Mouse (Mus musculus) retina, postnatal 7 days (tissue): ENCODE data around the gene Ints7.

Experiments
- DNase-seq: peaks from one replicate; pipeline ENCODE4 v3.0.0-alpha.2; 2012; ENCODE audit warnings: low read depth, low spot score

The Ints7 gene

DNA sequence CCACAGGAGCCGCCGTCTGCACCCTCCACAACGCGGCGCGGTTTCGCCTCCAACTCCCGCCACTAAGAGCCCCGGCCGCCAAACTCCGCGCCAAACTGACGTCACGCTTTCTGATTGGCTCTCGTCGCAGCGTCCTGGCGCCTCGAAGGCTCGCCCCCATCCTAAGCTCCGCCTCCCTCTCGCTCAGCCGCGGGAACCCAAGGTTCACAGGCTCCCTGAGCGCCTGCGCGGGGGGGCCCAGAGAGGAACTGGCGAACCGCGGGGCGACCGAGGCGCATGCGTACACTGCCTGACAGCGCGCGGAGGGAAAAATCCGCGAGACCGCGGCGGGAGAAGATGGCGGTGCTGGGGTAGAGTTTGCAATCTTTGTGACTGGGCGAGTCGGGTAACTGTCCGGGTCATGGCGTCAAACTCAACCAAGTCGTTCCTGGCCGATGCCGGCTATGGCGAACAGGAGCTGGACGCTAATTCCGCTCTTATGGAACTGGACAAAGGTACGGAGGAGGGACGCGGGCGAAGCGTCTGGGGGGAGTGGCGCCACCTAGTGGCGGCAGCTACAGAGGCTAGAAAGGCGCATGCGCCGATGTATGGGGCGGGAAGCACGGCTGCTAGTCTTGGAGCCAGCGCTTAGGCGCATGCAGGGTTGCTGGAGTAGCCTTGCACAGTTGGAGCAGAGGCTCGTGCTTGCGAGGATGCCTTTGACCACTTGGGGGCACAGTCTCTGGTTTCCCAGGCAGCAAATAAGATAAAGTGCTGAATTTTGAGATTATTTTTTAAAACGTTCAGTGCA lies at the start of gene Ints7, which contains the start of gene Dtl:
Ints7 (plus strand) TSS at position 179 of the 790 bp plus-strand sequence.
Dtl (minus strand) TSS at position 87 of the 790 bp plus-strand sequence.
- DNase-seq: peak; percentile 100

DNA sequence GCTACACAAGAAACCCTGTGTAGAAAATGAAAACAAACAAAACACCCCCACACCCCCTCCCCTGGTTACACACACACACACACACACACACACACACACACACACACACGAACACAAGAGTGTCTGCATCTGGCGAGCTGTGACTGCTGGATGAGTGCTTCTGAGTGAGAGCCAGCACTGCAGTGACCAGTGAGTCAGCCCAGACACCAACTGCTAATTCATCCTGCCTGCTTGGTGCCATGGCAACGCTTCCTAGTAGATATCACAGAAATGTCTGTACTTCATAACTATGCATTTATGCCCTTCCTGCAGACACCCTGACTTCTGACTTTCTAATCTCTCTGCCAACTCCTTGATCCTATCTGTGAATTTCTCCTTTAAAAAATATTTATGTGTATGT lies 48.3 kb upstream of the Ints7 start:
- DNase-seq: no peak

DNA sequence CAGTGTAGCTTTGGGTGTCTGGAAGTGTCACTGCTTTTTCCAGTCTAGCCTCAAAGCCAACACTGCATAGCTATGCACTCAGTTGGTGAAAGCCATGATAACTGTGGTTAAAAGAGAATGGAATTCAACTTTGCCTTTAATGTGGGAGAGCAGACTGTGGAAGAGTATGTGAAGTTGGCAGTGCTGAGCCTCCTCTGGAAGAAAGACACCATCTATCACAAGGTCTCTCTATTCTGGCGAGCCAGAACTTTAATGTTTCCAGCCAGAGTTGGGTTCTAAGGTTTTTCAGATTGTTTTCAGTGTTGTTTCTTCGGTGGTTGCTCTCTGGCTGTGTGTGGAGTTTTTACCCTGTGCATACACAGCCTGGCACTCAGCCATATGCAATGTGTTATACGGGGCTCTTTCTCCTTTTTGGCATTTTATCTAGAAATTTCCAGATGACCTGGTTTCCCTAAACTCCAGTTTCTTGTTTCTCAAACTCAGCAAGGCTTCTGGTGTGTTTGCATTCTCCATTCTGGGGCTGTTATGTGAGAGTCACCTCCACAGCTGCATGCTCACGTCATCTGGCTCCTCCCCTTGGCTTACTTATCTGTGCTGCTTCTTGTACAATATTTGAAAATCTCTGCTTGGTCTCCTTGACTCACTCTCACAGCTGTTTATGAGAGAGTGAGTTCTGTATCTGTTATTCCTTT lies 47.4 kb upstream of the Ints7 start:
- no peak for DNase-seq

DNA sequence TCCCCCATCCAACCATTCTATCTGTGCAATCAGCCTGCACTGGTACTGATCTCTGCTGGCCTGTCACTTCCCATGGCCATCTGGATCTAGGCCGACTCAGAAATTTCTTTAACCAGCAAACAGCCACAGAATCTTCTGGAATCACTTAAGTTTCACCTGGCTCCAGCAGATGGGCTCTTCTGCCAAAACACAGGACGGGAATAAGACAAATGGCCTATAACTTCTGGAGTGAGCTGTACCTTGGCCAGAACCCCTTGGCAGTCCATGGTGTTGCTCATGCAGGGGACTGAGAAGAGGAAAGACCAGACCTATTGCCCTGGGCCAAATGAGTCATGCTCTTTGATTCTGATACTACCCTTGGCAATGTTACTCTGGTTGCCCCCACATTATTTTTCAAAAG lies 46.0 kb upstream of the Ints7 start:
- no peak for DNase-seq

DNA sequence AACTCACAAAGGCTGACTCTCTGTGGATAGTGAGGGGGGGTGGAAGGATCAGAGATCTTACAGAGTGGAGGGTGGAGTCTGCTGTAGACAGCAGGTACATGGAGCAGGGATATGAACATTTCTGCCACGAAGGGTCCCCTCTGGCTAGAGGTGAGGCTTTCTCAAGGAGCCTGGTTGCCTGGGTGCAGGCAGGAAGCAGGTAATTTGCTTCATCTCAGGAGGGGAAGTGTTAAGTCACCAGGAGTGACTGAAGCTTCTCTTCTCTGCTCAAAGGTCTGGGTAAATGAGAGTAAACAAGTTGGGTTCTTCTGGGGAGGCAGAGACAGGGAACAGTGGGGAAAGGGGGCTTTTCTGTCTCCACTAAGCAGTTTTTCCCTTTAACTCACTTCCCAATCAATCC lies 44.4 kb upstream of the Ints7 start:
- DNase-seq: no peak

DNA sequence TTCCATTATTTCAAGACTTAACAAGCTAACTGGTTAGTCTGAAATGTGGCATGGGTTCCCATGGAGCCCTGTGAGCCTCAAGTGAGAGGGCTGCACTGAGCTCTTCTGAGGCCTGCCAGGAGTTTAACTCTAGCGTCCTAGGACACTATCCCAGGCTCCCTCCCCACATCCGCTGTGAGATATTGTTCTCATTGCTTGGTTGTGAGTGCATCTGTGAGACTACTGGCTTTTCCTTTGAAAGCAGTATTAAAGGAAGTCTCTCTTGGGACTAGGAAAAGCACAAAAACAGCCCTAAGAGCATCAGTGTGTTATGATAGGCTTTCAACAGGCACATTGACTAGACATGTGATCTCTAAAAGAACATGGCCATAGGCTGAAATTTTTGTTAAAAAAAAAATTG lies 40.5 kb upstream of the Ints7 start:
- DNase-seq: no peak

DNA sequence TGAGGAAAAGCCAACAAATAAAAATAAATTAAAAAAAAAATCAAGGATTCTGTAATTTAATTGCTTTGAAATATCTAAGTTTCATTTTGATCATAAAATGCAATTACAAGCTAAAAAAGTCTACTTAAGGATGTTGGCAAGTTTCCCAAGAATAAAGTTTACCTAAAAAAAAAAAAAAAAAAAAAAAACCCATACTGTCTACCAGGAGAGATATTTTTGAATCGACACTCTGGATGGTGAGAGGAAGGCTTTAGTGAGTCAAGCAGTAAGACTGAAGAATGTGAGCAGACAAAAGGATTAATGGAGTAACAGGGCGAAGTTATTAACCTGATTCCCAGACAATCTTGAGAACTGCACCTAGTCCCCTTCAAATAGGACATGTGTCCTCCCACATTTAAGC lies 35.1 kb upstream of the Ints7 start:
- no peak for DNase-seq

DNA sequence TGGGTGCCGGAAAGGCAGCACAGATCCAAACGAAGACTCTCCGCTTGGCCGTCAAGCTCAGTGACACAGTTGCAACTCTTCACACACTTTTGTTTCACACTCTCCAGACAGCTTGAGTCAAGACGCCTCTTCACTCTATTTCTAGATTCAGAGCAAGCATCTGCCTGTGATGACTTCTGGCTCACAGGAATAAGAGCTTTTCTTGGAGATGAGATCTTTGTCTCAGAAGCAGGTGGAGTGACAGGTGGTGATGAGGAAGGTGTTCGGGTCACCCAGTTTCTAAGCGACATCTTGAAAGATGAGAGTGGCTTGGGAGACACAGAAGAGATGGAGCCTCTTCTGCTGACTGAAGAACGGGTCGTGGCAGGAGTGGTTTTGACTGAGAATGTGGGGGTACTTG lies 34.4 kb upstream of the Ints7 start:
- no peak for DNase-seq

DNA sequence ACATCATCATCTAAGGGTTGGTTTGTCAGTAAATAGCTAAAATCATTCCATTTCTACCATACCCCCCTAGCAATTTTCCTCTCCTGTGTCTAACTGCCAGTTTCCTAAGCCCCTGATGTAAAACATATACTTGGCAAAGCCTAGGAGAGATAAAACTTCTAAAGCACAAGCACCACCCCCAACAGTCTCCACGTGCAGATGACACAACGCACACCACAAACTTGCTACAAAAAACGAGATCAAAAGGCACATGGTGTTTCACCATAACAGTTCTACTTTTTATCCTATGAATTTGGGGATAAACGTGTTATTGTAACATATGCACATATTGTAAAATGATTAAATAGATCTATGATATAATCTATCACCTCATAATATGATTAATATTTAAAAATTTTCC lies 33.8 kb upstream of the Ints7 start:
- DNase-seq: no peak

DNA sequence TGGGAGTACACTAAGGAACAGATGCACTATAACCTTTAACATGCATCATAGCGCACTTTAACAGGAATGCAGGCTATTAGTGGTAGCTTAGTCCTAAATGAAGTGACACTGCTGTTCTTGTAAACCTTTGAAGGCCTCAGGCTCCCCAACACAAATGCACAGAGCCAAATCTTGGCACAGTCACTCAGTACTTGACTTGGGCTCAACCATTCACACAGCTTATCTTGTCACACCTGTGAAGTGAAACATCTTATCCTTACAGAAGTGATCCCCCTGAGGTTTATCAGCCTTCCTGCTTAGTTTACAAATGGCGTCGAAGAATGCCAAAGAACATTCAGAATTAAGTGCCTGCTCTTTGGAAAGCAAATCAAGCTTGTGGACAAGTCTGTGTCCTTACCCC lies 31.7 kb upstream of the Ints7 start:
- no peak for DNase-seq

DNA sequence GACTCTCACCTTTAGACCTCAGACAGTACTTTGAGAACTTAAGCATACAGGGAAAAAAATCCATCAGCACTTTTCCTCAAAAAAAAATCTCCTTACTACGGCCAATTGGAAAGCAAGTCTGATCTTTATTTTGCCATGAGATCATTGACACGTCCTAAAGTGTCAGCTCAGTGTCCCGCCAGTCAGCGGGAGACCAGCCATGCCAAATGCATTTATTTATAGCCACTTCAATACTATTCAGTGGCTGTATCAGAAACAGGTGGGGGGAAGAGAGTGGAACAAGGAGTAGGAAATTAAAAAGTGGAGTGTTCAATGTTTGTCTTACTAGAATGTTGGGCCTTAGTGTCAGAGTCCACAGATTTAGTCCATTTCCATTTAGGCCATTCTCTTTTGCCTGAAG lies 24.6 kb upstream of the Ints7 start:
- no peak for DNase-seq

DNA sequence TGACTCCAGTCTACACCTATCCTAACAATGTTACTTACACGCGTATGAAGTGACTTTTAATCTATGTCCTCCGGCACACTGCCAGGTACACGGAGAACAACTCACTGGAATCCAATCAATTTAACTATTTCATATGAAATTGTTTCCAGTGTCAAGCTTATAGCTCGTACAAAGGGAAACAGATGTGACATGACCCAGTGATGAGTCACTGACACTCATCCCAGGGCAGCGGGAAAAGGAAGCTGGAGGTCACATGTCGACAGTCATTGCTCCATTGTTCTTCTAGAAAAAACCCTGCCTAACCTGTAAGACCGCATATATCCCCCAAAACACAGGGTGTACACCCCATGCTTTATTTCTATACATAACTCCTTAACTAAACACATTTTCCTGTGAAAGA lies 18.3 kb upstream of the Ints7 start:
- DNase-seq: no peak

DNA sequence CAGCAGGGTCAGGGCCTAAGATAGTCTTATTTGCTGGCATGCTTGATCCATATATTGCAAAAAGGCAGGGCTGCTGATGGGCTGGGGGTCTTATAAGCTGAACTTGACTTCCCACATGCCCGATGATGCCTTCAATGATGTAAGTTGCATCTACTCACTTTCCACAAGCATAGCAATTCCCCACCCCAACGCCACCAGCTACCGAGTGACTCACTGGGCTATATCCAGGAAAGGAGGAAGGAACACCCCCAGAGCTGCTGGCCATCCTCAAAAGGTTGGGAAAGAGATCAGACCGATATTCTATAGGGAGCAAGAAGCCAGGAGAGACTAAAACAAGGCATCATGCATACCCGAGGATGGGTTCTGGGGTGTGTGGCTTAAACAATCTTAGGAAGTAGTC lies 15.7 kb upstream of the Ints7 start:
- no peak for DNase-seq

DNA sequence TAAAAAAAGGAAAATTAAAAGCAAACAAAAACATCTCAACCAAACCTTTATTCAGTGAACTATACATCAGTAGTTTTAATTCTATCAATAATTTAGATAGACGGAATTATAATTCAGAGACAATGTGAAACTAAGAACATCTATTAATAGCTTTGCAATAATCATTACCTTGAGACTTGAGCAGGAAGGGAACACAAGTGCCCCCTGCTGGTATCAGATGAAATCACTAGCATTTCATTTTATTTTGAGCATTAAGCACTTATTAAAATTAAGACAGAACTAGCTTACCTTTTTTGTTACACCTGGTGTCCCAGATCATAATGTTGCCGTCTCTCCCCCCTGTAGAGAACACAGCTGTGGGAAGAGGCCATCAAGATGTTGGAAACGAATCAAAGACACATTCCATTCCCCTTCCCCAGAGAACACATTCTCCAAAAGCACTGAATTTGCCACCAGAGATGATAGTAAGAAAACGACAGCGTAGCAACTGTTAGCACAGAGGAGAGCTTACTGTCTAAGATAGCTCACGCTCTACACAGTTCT lies 12.5 kb upstream of the Ints7 start:
- peak; percentile 33 for DNase-seq

DNA sequence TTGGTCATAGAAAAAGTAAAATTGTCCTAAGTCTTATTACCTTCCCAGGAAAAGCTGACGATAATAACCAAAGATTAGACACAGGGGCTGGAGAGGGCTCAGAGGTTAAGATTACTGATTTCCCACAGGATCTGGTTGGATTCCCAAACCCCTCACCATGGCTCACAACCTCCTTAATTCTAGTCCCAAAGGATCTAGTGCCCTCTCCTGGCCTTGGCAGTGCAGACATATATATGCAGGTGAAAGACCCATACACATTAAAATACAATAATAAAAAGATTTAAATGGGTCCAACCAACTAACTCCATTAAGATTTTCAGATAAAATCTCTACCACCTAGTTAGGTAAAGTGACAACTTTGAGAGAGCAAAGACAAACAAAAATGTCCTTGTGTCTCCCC lies 7.6 kb upstream of the Ints7 start:
- no peak for DNase-seq

DNA sequence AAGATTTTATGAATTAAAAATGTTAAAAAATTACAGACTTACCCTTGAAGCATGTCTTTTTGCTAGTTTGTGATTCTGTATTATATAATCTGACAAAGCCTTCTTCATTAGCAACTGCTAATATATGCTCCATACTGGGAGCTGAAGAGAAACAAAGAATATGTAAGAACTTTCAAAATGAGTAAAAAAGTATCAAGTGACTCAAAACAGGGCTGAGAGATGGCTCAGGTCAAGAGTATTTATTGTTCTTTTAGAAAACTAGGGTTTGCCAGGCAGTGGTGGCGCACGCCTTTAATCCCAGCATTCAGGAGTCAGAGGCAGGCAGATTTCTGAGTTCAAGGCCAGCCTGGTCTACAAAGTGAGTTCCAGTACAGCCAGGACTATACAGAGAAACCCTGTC lies 5.8 kb upstream of the Ints7 start:
- DNase-seq: no peak

DNA sequence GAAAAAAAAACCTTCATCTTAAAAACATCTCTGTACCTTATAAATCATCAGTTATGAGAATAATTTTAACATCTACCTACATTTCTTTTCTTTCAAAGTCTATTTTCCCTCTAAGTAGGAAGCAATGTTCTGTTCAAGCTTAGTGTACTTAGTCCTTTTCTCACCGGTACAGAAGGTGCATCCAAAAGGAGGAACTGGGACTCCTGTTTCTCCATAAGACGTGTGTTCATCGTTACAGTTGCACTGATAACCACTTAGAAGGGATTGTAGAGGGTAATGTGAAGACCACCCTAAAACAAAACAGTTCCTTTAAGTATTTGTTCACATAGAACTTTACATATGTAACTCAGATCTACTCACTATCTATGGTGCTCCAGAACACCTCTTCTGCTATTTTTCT lies 5.0 kb upstream of the Ints7 start:
- DNase-seq: no peak

DNA sequence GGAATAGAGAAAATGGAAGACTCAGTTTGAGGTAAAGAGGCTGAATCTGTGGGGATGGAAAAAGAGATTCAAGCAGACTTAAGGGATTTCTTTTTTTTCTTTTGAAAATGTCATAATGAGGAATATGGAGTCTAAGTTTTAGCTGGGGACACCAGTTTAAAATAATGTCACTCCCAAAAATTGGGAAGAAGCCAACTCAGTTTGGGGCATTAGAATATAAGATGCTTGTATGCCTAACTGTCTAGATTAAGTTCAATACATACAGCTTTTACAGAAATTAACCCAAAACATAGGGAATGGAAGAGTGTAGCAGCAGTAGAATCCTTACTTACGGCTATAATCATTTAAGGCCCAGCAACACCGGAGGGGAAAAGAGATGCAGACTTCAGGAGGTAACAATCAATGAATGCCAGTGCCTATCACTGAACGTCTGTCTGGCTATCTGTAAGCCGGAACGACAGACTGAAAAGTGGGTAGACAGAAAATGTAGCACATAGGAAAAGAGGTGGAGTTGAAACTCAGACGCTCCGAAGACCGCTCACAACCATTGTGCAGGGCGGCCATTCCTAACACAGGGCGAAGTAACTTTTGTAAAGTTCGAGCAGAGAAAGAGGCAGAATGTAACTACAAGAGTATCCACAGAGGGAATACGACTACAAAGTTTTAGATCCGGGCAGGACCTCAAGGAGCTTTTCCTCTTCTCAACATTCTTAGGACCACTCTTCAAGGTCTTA lies 1.4 kb upstream of the Ints7 start:
- DNase-seq: no peak

DNA sequence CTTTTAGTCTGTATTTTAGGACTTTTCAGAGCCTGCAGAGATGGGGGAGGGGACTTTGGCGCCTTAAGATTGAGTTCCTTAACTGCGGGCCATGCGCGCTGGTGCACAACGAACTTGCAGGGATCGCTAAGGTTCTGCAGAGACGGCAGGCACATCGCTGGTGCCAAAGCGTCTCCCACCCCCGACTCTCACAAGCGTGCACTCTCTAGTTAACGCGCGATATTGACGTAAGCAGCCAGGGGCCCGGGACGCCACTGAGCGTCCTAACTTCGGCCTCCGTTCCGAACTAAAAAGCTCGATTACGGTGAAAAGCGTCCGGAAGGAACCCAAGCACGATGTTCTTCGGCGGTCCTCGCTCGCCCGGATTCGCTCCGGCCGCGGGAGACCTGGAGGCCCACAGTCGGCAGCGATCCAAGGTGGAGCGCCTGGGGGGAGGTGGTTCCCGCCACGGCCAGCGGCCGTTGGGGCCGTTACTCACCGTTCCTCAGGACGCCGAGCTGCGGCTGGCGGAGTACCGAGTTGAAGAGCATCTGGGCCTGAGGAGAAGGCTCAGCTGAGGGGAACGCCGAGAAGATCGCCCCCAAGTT lies 472 bp upstream of the Ints7 start:
- DNase-seq: no peak

DNA sequence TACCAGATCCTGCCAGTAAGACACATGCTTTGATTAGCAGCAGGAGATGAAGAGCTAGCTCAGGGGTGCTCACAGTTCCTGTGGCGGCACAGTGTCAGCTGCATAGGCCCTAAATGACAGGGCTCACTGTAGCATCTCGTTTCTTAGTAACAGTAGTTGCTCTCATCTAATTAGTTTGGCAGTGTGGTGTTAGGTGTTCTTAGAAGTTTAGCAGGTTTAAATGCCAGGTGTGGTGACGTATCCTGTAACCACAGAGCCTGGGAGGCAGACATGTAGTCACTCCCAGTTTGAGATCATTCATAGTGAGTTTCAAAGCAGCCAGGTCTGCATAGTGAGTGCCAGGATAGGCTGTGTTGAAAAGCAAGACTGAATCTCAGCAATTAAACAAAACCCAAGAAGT lies 4.1 kb downstream of the Ints7 start:
- DNase-seq: no peak

DNA sequence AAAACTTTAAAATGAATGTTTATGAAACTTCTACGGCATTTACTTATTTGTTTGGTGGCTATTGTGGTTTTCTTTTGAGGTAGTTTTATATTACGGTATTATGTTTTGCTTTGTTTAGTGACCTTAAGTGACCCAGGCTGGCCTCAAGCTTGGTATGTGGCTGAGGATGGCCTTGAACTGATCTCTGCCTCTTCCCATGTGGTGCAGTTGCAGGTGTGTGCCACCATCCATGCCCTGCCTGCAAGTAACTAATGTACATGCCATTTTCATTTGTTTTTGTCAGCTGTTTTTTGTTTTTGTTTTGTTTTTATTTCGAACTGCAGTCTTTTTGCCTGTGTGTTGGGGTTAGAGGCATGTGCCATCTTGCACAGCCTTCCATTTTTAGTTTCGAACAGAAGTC lies 6.2 kb downstream of the Ints7 start:
- DNase-seq: no peak

DNA sequence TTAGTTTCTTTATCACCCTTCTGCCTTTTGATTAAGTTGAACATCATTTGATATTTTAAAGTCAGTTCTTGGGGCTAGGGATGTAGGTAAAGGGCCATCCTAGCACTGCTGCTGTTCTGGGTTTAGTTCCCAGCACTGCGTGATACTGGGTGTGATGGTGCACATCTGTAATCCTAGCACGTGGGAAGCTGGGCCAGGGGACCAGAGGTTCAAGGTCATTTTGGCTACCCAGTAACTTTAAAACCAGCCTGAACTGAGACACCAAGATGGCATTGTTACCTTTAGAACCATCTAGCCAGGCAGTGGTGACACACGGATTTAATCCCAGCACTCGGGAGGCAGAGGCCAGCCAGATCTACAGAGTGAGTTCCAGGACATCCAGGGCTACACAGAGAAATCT lies 8.4 kb downstream of the Ints7 start:
- no peak for DNase-seq
